Mouse (Mus musculus) midbrain, embryonic 14.5 days (tissue): ENCODE results near the gene Zfp36. TPM values are rescaled to one million over a fixed set of nuclear protein-coding genes. Genes with fewer than 3 reads are reported as not detected.

Experiments
- ATAC-seq: fragments of 200-750 bp; cut with Nextera tagmentation; 2 replicates; pipeline ENCODE4 v1.8.0; 2017; ENCODE audit warnings: moderate number of reproducible peaks, moderate library complexity; ENCODE audit not compliant: low FRiP score, low TSS enrichment
- DNase-seq: peaks from one replicate; pipeline ENCODE4 v3.0.0-alpha.2; 2015
- H3K27ac ChIP-seq: fragments of 300-500 bp; sonication (generic); replicated peaks from 2 replicates; pipeline ENCODE4 v1.5.1; 2014; ENCODE audit warnings: mild to moderate bottlenecking, low read depth, low read length, moderate library complexity
- H3K27me3 ChIP-seq: fragments of 300-500 bp; sonication (generic); 2 replicates; pipeline ENCODE4 v1.6.1; 2014; ENCODE audit warnings: low read length, control low read depth, mixed read lengths; ENCODE audit not compliant: control insufficient read depth, insufficient read depth
- H3K36me3 ChIP-seq: fragments of 300-500 bp; sonication (generic); 2 replicates; pipeline ENCODE4 v1.6.1; 2014; ENCODE audit warnings: low read length, control low read depth; ENCODE audit not compliant: control insufficient read depth, insufficient read depth
- H3K4me1 ChIP-seq: fragments of 300-500 bp; sonication (generic); 2 replicates; pipeline ENCODE4 v1.6.1; 2014; ENCODE audit warnings: mild to moderate bottlenecking, antibody characterized with exemption, low read length, control low read depth; ENCODE audit not compliant: control insufficient read depth, insufficient read depth
- H3K4me2 ChIP-seq: fragments of 300-500 bp; sonication (generic); 2 replicates; pipeline ENCODE4 v1.6.1; 2014; ENCODE audit warnings: mild to moderate bottlenecking, low read length, moderate library complexity
- H3K4me3 ChIP-seq: fragments of 300-500 bp; sonication (generic); replicated peaks from 2 replicates; pipeline ENCODE4 v1.5.1; 2014; ENCODE audit warnings: low read depth, low read length
- H3K9ac ChIP-seq: fragments of 300-500 bp; sonication (generic); replicated peaks from 2 replicates; pipeline ENCODE4 v1.6.1; 2014; ENCODE audit warnings: mild to moderate bottlenecking, low read length, moderate library complexity
- H3K9me3 ChIP-seq: fragments of 300-500 bp; sonication (generic); 2 replicates; pipeline ENCODE4 v1.6.1; 2016; ENCODE audit warnings: low read length, control low read depth, mixed read lengths; ENCODE audit not compliant: control insufficient read depth
- WGBS: fragments of 180-500 bp; shearing (Covaris S2); extraction: QIAGEN DNeasy Blood & Tissue Kit; methylation state at CpG from one replicate; pipeline ENCODE4 v1.1.7; 2014; 5-methylcytosine and 5-hydroxymethylcytosine counted together
- polyA plus RNA-seq: library from polyadenylated mRNA; unstranded; fragments of >200 nt; fragmentation: Nextera tagmentation; extraction: Ambion mirVana; gene quantifications from 2 replicates; pipeline ENCODE4 v1.2.1, GENCODE M21; 2014

The Zfp36 gene
- polyA plus RNA-seq, 1 experiment from 2014 or later = 3.4 TPM

DNA sequence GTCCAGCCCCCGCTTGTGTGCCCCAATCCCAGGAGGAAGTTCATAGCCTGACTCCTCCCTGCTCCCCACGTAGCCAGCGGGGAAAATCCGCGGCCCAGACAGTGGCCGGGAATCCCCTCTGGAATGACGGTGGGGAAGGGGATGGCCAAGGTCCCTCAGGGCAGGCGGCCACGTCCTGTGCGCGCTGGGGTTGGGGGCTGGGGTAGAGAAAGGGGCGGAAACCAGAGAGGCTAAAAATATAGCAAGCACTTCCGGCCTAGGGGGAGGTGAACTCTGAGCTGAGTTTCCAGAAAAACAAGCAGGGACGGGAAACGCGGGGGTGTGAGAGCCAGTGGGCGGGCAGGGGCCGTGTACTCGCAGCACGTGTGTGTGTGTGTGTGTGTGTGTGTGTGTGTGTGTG, 1.9 kb upstream of the Zfp36 start:
- ATAC-seq (no peak), DNase-seq (peak; percentile 50)
- peak overlapping the region; percentile 14; the same call in 1 of the 2 replicates for H3K9ac ChIP-seq
- no peaks in the 10 kb centered on the region for H3K9me3 ChIP-seq
- 2% methylated on average over 20 of the region's 20 CpGs for WGBS
- peaks cover 19% of the 10 kb centered on the region for H3K4me1 ChIP-seq
- H3K4me2 ChIP-seq = peak overlapping the region; percentile 41
- H3K27me3 ChIP-seq = no peaks in the 10 kb centered on the region
- H3K36me3 ChIP-seq = peaks cover 11% of the 10 kb centered on the region; the same call in 1 of the 2 replicates
- 0 out of 2 replicates have a peak overlapping the region, but pooled peaks have one; percentile 8 for H3K4me3 ChIP-seq
- H3K27ac ChIP-seq = peak overlapping the region; percentile 41; the same call in 1 of the 2 replicates

DNA sequence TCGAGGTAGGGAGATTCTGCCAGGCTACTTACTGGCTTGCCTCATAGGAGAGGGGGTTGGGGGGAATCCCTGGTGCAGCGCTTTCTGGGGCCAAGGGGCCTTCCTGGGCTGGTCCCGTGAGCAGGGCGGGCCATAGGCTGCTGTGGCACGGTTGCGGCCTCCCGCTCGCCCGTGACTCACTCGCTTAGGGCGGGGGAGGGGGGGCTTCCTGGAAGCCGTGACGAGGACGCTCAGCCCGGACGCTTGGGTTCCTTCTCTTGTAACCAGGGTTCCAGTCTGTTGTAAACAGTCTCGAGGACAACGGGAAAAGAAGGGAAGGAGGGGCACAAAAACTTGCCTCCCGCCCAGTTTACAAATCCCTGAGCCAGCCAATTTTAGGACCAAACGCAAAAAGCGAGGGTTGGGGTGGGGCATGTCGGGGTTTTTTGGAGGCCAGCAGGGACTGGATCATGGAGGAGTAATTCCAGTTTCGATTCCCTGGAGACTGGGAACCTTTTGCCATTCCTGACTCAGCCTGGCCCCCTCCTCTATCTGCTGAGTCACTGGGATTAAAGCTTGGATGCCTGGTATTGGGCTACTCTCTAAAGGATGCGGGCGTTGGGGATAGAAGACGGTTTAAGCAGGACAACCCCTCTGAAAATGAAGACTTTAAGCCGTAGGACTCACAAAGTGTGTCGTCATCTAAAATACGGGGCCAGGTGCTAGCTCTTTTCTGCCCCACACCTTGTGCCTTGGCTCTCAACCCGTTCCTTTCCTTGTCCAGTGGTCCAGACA, 1.2 kb upstream of the Zfp36 start:
- WGBS = 4% methylated on average over 30 of the region's 30 CpGs
- Histone ChIP-seq H3K27ac (peak overlapping the region; percentile 41), H3K9ac (0 out of 2 replicates have a peak overlapping the region, but pooled peaks have one; percentile 14), H3K4me1 (peaks cover 24% of the 10 kb centered on the region), H3K27me3 (no peaks in the 10 kb centered on the region), H3K9me3 (no peaks in the 10 kb centered on the region), H3K4me2 (peak overlapping the region; percentile 41), H3K4me3 (no peak overlapping the region), H3K36me3 (peaks cover 11% of the 10 kb centered on the region; the same call in 1 of the 2 replicates)
- DNase-seq = peak; percentile 57
- no peak for ATAC-seq

DNA sequence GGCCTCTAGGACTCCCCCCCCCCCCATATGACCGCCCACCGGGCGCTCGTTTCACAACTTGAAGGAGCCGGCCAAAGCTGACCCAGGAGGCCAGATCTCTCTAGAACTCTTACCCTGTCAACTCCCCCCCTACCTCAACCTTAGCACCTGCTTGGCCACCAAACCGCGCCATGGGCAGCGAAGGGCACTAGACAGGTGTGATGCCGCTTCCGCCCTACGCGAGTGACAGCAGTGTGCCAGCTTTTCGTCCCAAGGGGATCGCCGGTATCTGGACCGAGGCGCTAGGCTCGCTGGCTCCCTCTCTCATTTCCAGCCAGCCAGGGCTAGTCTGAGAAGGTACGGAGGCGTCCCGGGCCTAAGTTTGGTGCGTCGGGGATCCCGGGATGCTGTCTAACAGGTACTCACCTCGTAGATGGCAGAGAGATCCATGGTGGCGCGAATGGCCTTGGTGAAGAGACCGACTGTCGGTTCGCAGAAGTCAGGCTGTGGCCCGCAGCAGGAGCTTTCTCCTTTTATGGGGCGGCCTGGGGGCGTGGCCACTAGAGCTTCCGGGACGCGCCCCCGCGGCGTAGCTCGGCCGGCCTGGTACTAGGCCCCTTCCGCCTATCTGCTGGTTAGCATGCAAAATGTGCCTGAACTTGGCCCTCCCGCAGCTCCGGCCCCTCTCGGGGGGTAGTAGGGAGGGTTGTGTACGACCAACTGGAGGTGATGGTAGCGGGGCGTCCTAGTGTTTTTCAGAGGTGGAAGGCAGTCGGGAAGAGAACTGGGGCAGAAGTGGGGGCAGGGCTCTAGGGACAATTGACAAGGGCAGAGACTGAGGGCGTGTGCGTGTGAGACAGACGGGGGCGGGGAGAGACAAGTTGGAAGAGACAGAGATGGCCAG, 1.0 kb downstream of the Zfp36 start:
- Histone ChIP-seq H3K27ac (peak overlapping the region; percentile 52), H3K36me3 (no peaks in the 10 kb centered on the region), H3K4me1 (peaks cover 29% of the 10 kb centered on the region), H3K9me3 (no peaks in the 10 kb centered on the region), H3K4me2 (peak overlapping the region; percentile 73), H3K27me3 (no peaks in the 10 kb centered on the region), H3K4me3 (peak overlapping the region; percentile 45), H3K9ac (peak overlapping the region; percentile 66)
- DNase-seq (peak; percentile 89), ATAC-seq (peak; percentile 21; the same call in 1 of the 2 replicates)
- under 1% methylated on average over 53 of the region's 53 CpGs for WGBS

DNA sequence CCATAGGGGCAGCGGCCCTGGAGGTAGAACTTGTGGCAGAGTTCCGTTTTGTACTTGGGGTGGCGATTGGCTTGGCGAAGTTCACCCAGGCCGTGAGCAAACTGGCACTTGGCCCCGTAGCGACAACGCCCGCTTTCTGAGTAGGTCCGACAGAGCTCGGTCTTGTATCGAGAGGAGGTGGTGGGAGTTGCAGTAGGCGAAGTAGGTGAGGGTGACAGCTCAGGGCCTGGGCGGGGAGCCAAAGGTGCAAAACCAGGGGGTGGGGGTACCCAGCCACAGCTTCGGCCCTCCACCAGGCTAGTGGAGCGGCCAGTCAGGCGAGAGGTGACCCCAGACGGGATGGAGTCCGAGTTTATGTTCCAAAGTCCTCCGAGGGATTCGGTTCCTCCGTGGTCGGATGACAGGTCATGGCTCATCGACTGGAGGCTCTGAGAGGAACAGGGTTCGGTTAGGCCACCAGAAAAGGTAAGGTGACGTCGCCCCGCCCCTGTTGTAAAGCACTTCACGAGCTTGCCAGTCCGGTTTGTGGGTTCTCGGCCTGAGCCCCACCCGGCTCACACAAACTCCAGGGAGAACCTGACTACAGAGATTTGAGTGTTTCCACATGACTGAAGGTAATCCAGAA, 1.9 kb downstream of the Zfp36 start:
- H3K4me3 ChIP-seq = peak overlapping the region; percentile 45
- DNase-seq (no peak), ATAC-seq (no peak)
- no peak overlapping the region for H3K27ac ChIP-seq
- 51% methylated on average over 32 of the region's 32 CpGs for WGBS
- H3K9me3 ChIP-seq = no peaks in the 10 kb centered on the region
- H3K27me3 ChIP-seq = no peaks in the 10 kb centered on the region
- no peaks in the 10 kb centered on the region for H3K36me3 ChIP-seq
- peak overlapping the region; percentile 73 for H3K4me2 ChIP-seq
- H3K9ac ChIP-seq = peak overlapping the region; percentile 66; the same call in 1 of the 2 replicates
- H3K4me1 ChIP-seq = peaks cover 29% of the 10 kb centered on the region

DNA sequence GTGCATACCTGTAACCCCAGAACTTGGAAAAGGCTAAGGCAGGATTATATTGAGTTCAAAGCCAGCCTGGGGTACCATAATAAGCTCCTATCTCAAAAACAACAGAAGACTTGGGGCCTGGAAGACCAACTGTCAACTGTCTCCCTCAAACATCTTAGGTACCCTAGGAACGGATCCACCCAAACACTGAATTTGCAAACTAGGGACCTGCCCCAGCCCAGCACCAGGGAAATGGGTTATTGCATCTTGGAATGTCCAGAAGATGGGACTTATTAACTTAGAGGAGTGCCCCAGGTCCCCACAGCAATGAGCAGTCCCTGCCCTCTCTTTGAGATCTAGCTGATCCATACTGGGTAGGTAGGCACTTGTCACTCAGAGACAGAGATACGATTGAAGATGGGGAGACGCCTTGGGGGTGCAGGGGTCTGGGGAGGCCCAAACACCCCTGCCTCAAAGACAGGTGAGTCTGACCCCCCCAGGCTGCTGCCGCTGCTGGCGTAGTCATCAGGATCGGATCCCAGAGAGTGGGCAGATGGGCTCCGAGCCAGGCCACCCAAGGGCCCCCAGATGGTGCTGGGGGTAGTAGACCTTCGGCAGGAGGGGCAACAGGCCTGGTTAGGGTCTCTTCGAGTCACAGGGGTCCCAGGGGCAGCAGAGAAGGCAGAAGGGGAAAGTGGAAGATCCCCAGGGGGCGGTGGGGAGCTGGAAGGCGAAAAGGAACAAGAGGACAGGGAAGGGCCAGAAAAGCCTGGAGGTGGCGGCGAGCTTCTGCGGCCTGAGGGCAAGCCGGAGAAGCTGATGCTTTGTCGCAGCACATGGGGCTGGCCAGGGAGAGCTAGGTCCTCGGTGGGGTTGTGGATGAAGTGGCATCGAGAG, 2.6 kb downstream of the Zfp36 start:
- ATAC-seq = no peak
- Histone ChIP-seq H3K4me3 (peak overlapping the region; percentile 45; the same call in 1 of the 2 replicates), H3K4me1 (peaks cover 25% of the 10 kb centered on the region)

DNA sequence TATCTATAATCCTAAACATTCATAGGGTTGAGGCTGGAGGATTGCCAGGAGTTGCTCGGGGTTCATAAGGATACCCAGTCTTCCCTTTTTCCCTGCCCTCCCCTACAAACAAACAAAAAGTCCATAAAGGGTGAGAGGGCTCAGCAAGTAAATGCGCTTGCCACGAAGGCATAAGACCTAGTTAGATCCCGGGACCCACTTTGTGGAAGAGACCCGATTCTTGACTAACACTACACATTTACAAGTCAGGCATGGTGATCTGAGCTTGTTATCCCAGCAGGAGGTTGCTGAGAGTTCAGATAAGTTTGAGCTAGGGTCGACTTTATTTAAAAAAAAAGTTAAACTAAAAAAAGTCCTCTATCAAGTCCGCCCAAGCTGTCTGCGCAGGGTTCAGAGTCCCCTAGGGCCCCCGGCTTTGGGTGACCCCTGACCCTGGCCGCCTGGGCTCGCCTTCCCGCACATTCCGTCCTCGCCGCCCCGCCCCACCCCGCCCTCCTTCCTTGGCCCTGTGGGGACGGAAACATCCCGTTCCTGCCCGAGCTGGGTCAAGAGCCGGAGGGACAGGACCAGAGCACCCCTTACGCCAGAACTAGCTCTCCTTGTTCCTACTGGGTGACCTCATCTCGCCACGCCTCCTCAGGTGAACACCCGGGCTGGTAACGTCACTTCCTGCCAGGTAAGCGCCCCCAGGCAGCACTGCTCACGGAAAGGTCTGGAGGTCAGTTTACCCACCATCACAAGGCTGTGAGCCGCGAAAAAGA, 3.9 kb downstream of the Zfp36 start:
- DNase-seq (peak; percentile 58), ATAC-seq (no peak)

More for the DNA sequence above, 2.6 kb downstream of the Zfp36 start:
- H3K36me3 ChIP-seq = no peaks in the 10 kb centered on the region
- no peaks in the 10 kb centered on the region for H3K27me3 ChIP-seq
- H3K27ac ChIP-seq = no peak overlapping the region
- H3K9ac ChIP-seq = no peak overlapping the region
- DNase-seq = no peak
- no peaks in the 10 kb centered on the region for H3K9me3 ChIP-seq
- H3K4me2 ChIP-seq = peak overlapping the region; percentile 73
- WGBS = 80% methylated on average over 18 of the region's 18 CpGs

DNA sequence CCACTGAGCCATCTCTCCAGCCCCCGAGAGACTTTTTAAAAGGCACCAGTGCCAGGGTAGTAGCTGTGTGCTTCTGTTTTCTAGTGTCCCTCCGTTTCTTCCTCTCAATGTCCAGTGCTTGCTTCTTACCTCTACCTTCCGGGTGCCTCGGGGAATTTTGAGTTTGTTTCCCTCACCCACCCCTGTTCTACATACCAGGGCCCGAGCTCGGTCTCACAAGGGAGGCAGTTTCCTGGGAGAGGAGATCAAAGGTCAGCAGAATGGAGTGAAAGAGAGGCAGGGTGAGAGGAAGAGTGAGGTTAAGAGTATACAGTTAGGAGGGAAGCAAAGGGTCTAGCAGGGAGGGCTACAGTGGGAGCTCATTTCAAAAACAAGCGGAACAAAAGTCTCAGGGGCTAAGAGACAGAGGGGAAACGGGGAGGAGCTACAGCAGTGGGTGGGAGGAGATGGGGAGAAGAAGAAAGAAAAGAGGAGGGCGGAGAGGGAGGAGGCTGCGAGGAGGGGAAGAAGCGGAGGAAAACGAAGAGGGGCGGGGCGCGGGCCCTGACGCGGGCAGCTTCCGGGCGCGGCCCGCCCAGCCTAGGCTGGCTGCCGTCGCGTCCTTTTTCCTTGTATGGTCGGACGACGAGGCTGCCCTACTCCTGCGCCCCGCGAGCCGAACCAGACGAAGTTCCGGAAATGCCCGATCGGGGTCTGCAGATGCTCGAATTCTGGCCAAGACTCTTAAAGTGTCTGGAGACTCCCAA, 4.7 kb downstream of the Zfp36 start:
- peak overlapping the region; percentile 59 for H3K9ac ChIP-seq

More for the DNA sequence above, 3.9 kb downstream of the Zfp36 start:
- Histone ChIP-seq H3K9ac (peak overlapping the region; percentile 59), H3K4me3 (peak overlapping the region; percentile 36), H3K4me1 (peaks cover 23% of the 10 kb centered on the region), H3K27me3 (no peaks in the 10 kb centered on the region), H3K36me3 (no peaks in the 10 kb centered on the region), H3K27ac (peak overlapping the region; percentile 69), H3K9me3 (no peaks in the 10 kb centered on the region), H3K4me2 (peak overlapping the region; percentile 69)
- 6% methylated on average over 30 of the region's 30 CpGs for WGBS

More for the DNA sequence above, 4.7 kb downstream of the Zfp36 start:
- DNase-seq (peak; percentile 89), ATAC-seq (peak; percentile 37)
- Histone ChIP-seq H3K4me1 (peaks cover 26% of the 10 kb centered on the region), H3K27ac (peak overlapping the region; percentile 69), H3K4me2 (peak overlapping the region; percentile 69), H3K36me3 (no peaks in the 10 kb centered on the region), H3K4me3 (peak overlapping the region; percentile 36), H3K27me3 (no peaks in the 10 kb centered on the region), H3K9me3 (no peaks in the 10 kb centered on the region)
- whole genome bisulfite sequencing = under 1% methylated on average over 35 of the region's 36 CpGs
